Mouse (Mus musculus): ENCODE data around the gene Snw1.
A peak's percentile ranks its signal among the peaks of the same experiment; 100 is the strongest.

GRCm38 (mm10) chr12:87443700-87444122 is 28.4 kb downstream of the Snw1 start, which contains the start of the genes Slirp and Alkbh1:
- TF ChIP-seq CTCF (IDR thresholded peaks at IDR 0.05; ENCODE audit: low read depth) (no peak), EP300 (IDR thresholded peaks at IDR 0.05; ENCODE audit: low read depth) (0 out of 2 replicates have a peak, but pooled peaks have one; percentile 35)
